Mouse (Mus musculus): ENCODE data around the gene Rab3c.

DNA sequence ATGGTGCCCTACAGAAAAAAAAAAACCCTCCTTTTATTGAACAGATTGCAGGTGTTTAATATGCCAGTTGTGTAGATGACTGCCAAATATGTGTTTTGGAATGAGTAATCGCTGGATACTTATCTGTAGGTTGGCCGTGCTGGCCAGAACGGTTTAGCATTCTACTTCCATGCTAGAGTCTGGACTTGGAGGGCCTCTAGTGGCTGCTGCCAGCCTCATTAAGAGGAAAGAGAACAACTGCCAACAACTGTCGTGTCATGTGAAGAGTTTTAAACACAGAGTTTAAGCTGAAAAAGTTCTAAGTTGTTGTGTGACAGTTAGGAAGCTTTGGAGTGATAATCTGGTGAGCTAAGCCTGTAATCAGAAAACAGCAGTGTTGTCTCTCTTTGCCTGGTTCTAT is 38.0 kb upstream of the Rab3c start:
- TF ChIP-seq CTCF (IDR thresholded peaks at IDR 0.05; ENCODE audit: low read depth, low read length) (no peak), POLR2A (IDR thresholded peaks at IDR 0.05; ENCODE audit: insufficient read depth, low read length) (no peak), EP300 (IDR thresholded peaks at IDR 0.05; ENCODE audit: insufficient read depth, low read depth, low read length) (no peak)

Measured in ES-Bruce4 (cell line).